Mouse (Mus musculus) heart, adult 2 months (tissue): ENCODE data around the gene Pear1. TPM values are rescaled to one million over a fixed set of nuclear protein-coding genes. Genes with fewer than 3 reads are reported as not detected.

Source experiments
- DNase-seq, 2 experiments: peaks; one replicate each; pipeline ENCODE4 v3.0.0; 2021
- H3K27ac ChIP-seq: fragments of 200-600 bp; 2 replicates; pipeline ENCODE4 v1.8.1; 2022
- H3K27me3 ChIP-seq: fragments of 200-500 bp; 2 replicates; pipeline ENCODE4 v1.6.1; 2012; ENCODE audit warnings: mild to moderate bottlenecking, low read length, inconsistent platforms, mixed read lengths; ENCODE audit not compliant: control insufficient read depth, insufficient read depth
- H3K36me3 ChIP-seq: fragments of 200-500 bp; 2 replicates; pipeline ENCODE4 v1.6.1; 2012; ENCODE audit warnings: low read length, inconsistent platforms; ENCODE audit not compliant: control insufficient read depth, insufficient read depth
- H3K4me1 ChIP-seq: fragments of 200-500 bp; 2 replicates; pipeline ENCODE4 v1.6.1; 2011; ENCODE audit warnings: low read length; ENCODE audit not compliant: control insufficient read depth, insufficient read depth
- H3K4me3 ChIP-seq: fragments of 200-600 bp; 2 replicates; pipeline ENCODE4 v1.8.1; 2022
- H3K79me2 ChIP-seq: fragments of 200-500 bp; replicated peaks from 2 replicates; pipeline ENCODE4 v1.6.1; 2012; ENCODE audit warnings: mild to moderate bottlenecking, inconsistent platforms, low read length, moderate library complexity, mixed read lengths; ENCODE audit not compliant: control insufficient read depth, insufficient read depth
- H3K9ac ChIP-seq: fragments of 200-500 bp; 2 replicates; pipeline ENCODE4 v1.6.1; 2012; ENCODE audit warnings: low read depth, mild to moderate bottlenecking, control low read depth, inconsistent platforms, low read length, mixed read lengths
- CTCF ChIP-seq: fragments of 200-600 bp; IDR thresholded peaks from 2 replicates; pipeline ENCODE4 v1.8.1; 2022; ENCODE audit warnings: antibody characterized with exemption, mild to moderate bottlenecking, moderate library complexity
- EP300 ChIP-seq: fragments of 200-500 bp; IDR thresholded peaks from 2 replicates; pipeline ENCODE4 v1.6.1; 2011; ENCODE audit warnings: low read depth, low read length, control low read depth; ENCODE audit not compliant: insufficient read depth
- POLR2A ChIP-seq: fragments of 200-500 bp; IDR thresholded peaks from 2 replicates; pipeline ENCODE4 v1.6.1; 2011; ENCODE audit warnings: mild to moderate bottlenecking, low read depth, low read length, control low read depth; ENCODE audit not compliant: insufficient read depth
- WGBS: fragments of 180-500 bp; shearing (Covaris S2); methylation state at CpG from one replicate; pipeline ENCODE4 v1.1.7; 2018; 5-methylcytosine and 5-hydroxymethylcytosine counted together
- intact Hi-C: fragments of 180-260 bp; cut with DNase I; formaldehyde crosslinking; loops from one replicate; pipeline ENCODE4 v1.15.1; 2025
- polyA plus RNA-seq: library from polyadenylated mRNA; depleted of rRNA; stranded (reverse); fragments of >200 nt; gene quantifications from 2 replicates; pipeline ENCODE4 v1.2.3, GENCODE M21; 2012
- total RNA-seq, 2 experiments: library from RNA; stranded (reverse); gene quantifications; 2 replicates each; pipeline ENCODE4 v1.2.3; 2021

Pear1 gene
- total and polyA plus RNA-seq, 3 experiments, result 17.1 to 42.5 (median 18.7) TPM

DNA sequence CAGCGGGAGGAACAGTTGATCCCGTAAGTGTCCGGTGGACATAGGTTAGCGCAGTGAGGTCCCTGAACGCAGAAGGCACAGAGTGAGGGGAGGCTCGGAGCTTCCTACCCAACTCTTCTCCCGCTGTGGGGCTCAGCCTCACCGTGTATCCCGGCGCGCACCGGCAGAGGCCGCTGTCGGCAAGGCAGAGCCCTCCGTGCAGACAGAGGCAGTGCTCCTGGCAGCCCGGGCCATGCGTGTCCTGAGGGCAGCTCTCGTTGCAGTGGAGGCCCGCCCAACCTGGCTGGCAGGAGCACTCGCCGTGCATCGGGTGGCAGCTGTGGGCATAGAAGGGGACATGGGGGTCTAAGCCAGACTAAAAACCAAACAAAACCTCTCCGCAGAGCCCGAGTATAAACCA is 68.1 kb downstream of the Pear1 start:
- Histone ChIP-seq H3K9ac (no peak overlapping the region), H3K4me3 (no peak overlapping the region), H3K4me1 (peaks cover 2% of the 10 kb centered on the region; the same call in 1 of the 2 replicates), H3K27ac (no peak overlapping the region), H3K36me3 (no peaks in the 10 kb centered on the region), H3K27me3 (no peaks in the 10 kb centered on the region), H3K79me2 (no peaks in the 10 kb centered on the region)
- WGBS, result 16% methylated on average over 24 of the region's 24 CpGs
- intact Hi-C loops, result loop anchor here (1.0 to 5.0 kb wide), 2 partner anchors 13 to 61 kb away; no protein-coding TSS in a partner anchor
- TF ChIP-seq POLR2A, result no peak
- TF ChIP-seq EP300, result peak; percentile 70
- peak; percentile 83 to 91 for DNase-seq

- intact Hi-C loops, result no loop called here
- Histone ChIP-seq H3K36me3 (no peaks in the 10 kb centered on the region), H3K79me2 (no peaks in the 10 kb centered on the region), H3K4me1 (no peaks in the 10 kb centered on the region), H3K9ac (no peak overlapping the region), H3K27me3 (no peaks in the 10 kb centered on the region), H3K27ac (no peak overlapping the region), H3K4me3 (no peak overlapping the region)
- TF ChIP-seq POLR2A, result no peak
- no peak for TF ChIP-seq EP300
- TF ChIP-seq CTCF, result no peak
- DNase-seq, result no peak
- 88% methylated on average over 13 of the region's 13 CpGs for WGBS
Observed at GRCm38 (mm10) chr3:87753829-87754228, 70.3 kb downstream of the Pear1 start.

GRCm38 (mm10) chr3:87752567-87752966 is 71.5 kb downstream of the Pear1 start:
- no peak for TF ChIP-seq POLR2A
- no peak for TF ChIP-seq CTCF
- no peak for TF ChIP-seq EP300
- Histone ChIP-seq H3K36me3 (no peaks in the 10 kb centered on the region), H3K9ac (no peak overlapping the region), H3K4me1 (no peaks in the 10 kb centered on the region), H3K27ac (no peak overlapping the region), H3K79me2 (no peaks in the 10 kb centered on the region), H3K27me3 (no peaks in the 10 kb centered on the region), H3K4me3 (no peak overlapping the region)
- no peak for DNase-seq
- 91% methylated on average over 3 of the region's 3 CpGs for WGBS
- intact Hi-C loops, result no loop called here

DNA sequence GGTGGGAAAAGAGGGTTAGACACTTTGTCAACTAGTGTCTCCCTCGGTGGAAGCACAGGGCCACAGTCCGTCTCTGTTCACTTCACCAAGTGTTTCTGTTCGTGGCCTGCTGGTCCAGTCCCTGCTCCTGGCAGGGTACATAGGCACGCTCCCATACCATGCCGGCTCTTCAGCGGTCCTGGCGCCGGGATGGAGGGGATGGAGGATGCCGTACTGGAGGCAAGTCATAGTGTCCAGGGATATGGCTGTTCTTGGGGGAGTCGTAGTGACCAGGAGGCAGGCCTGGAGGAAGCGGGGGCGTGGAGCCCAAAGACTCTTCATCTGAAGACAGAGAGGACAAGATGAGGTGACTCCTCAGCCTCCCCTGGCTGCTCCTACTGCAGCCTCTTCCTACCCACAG is 74.1 kb downstream of the Pear1 start:
- TF ChIP-seq EP300 (no peak), CTCF (no peak), POLR2A (no peak)
- intact Hi-C loops, result loop anchor here (2.0 kb wide), 1 partner anchor 19 kb away; no protein-coding TSS in a partner anchor
- 91% methylated on average over 12 of the region's 12 CpGs for WGBS

GRCm38 (mm10) chr3:87749036-87749435 is 75.1 kb downstream of the Pear1 start:
- TF ChIP-seq CTCF, result peak; percentile 84
- TF ChIP-seq POLR2A, result no peak
- 0 out of 2 replicates have a peak, but pooled peaks have one; percentile 35 for TF ChIP-seq EP300
- Histone ChIP-seq H3K4me1 (no peaks in the 10 kb centered on the region), H3K4me3 (no peak overlapping the region), H3K27me3 (no peaks in the 10 kb centered on the region), H3K36me3 (no peaks in the 10 kb centered on the region), H3K9ac (no peak overlapping the region), H3K79me2 (no peaks in the 10 kb centered on the region), H3K27ac (no peak overlapping the region)
- DNase-seq, result peak; percentile 59 to 72
- WGBS, result 13% methylated on average over 5 of the region's 5 CpGs
- intact Hi-C loops, result loop anchor here (2.0 kb wide), 1 partner anchor 20 kb away; no protein-coding TSS in a partner anchor

More for the DNA sequence above, 74.1 kb downstream of the Pear1 start:
- no peaks in the 10 kb centered on the region for H3K36me3 ChIP-seq
- H3K9ac ChIP-seq, result no peak overlapping the region
- H3K27ac ChIP-seq, result no peak overlapping the region
- DNase-seq, result no peak
- H3K4me3 ChIP-seq, result no peak overlapping the region
- H3K79me2 ChIP-seq, result no peaks in the 10 kb centered on the region
- H3K27me3 ChIP-seq, result no peaks in the 10 kb centered on the region
- no peaks in the 10 kb centered on the region for H3K4me1 ChIP-seq

DNA sequence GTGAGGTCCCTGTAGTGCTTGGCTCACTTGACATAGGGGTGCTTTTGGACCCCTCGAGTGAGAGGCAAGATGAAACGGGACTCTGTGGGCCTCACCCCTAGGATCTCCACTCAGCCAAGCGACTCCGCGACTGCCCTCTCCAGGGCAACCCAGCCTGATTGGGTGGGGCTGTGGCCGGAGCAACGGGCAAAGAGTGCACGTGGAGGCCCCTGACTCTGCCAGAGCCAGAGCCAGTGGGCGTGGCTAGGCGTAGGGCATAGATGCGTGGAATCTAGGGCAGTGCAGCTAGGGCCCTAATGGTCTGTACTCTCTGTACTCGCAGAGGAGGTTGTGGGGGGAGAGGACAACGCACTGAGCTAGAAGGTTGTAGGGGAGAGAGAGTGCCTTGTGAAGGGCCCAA is 75.7 kb downstream of the Pear1 start, which contains the start of gene Lrrc71:
TSS of gene Lrrc71 (minus strand) at position 195 of the 400 bp plus-strand sequence.
- Histone ChIP-seq H3K4me3 (no peak within 1 kb of the TSS), H3K27ac (no peak within 1 kb of the TSS), H3K27me3 (no peaks in the 10 kb centered on the region), H3K36me3 (no peaks in the 10 kb centered on the region), H3K79me2 (no peaks in the 10 kb centered on the region), H3K9ac (no peak within 1 kb of the TSS), H3K4me1 (no peaks in the 10 kb centered on the region)
- no peak for DNase-seq
- WGBS, result 52% methylated on average over 13 of the region's 13 CpGs
- intact Hi-C loops, result loop anchor here (2.0 kb wide), 1 partner anchor 20 kb away; no protein-coding TSS in a partner anchor
- TF ChIP-seq POLR2A, result no peak
- TF ChIP-seq EP300, result no peak
- TF ChIP-seq CTCF, result no peak
